Mouse (Mus musculus) cortical plate, adult 2 months (tissue): Measurements from ENCODE around the gene Efcab12.

Experiments
- CTCF ChIP-seq: fragments of 200-500 bp; IDR thresholded peaks from 2 replicates; pipeline ENCODE4 v1.5.1; 2011; ENCODE audit warnings: mild to moderate bottlenecking, control low read depth, low read length; ENCODE audit not compliant: insufficient read depth; ENCODE audit errors: extremely low read depth
- POLR2A ChIP-seq: fragments of 200-500 bp; IDR thresholded peaks from 2 replicates; pipeline ENCODE4 v1.6.1; 2011; ENCODE audit warnings: mild to moderate bottlenecking, low read length, control low read depth; ENCODE audit not compliant: insufficient read depth; ENCODE audit errors: extremely low read depth

DNA sequence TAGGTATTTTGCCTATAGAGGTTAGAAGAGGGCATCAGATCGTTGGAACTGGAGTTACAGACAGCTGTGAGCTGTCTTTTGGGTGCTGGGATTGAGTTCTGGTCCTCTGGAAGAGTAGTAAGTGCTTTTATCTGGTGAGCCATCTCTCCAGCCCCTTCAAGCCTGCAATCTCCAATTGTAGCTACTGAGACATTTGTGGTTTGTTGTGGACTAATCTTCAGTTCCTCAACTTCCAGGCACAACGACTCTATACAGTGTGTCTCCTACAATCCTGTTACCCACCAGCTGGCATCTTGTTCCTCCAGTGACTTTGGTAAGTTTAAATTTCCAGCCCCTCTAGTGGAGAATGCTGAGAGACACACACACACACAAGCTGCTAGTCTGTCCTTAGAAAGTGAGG is 39.0 kb upstream of the Efcab12 start:
- no peak for TF ChIP-seq CTCF
- no peak for TF ChIP-seq POLR2A
